Mouse (Mus musculus) midbrain, embryonic 15.5 days (tissue): Measurements from ENCODE around the gene Tmcc3. TPM values are rescaled to one million over a fixed set of nuclear protein-coding genes. Genes with fewer than 3 reads are reported as not detected.
A peak's percentile ranks its signal among the peaks of the same experiment; 100 is the strongest.
"Not testable (repeated sequence)": the region's sequence is repeated elsewhere in the genome, so short reads cannot be mapped to it uniquely, and the experiment has no call there.

Experiments
- ATAC-seq: fragments of 200-750 bp; cut with Nextera tagmentation; replicated peaks from 2 replicates; pipeline ENCODE4 v1.8.0; 2017; ENCODE audit warnings: moderate TSS enrichment
- H3K27ac ChIP-seq: fragments of 300-500 bp; sonication (generic); 2 replicates; pipeline ENCODE4 v1.5.1; 2015; ENCODE audit warnings: mild to moderate bottlenecking, inconsistent platforms
- H3K27me3 ChIP-seq: fragments of 300-500 bp; sonication (generic); replicated peaks from 2 replicates; pipeline ENCODE4 v1.6.1; 2015; ENCODE audit warnings: inconsistent platforms
- H3K36me3 ChIP-seq: fragments of 300-500 bp; sonication (generic); replicated peaks from 2 replicates; pipeline ENCODE4 v1.6.1; 2015; ENCODE audit warnings: inconsistent platforms
- H3K4me1 ChIP-seq: fragments of 300-500 bp; sonication (generic); 2 replicates; pipeline ENCODE4 v1.6.1; 2015; ENCODE audit warnings: inconsistent platforms
- H3K4me2 ChIP-seq: fragments of 300-500 bp; sonication (generic); 2 replicates; pipeline ENCODE4 v1.6.1; 2015; ENCODE audit warnings: inconsistent platforms, mild to moderate bottlenecking, moderate library complexity
- H3K4me3 ChIP-seq: fragments of 300-500 bp; sonication (generic); 2 replicates; pipeline ENCODE4 v1.5.1; 2015; ENCODE audit warnings: mild to moderate bottlenecking, inconsistent platforms
- H3K9ac ChIP-seq: fragments of 300-500 bp; sonication (generic); 2 replicates; pipeline ENCODE4 v1.6.1; 2015; ENCODE audit warnings: mild to moderate bottlenecking, inconsistent platforms
- H3K9me3 ChIP-seq: fragments of 300-500 bp; sonication (generic); 2 replicates; pipeline ENCODE4 v1.6.1; 2016; ENCODE audit warnings: inconsistent platforms
- WGBS: fragments of 180-500 bp; shearing (Covaris S2); methylation state at CpG from one replicate; pipeline ENCODE4 v1.1.7; 2015; ENCODE audit warnings: mixed read lengths; 5-methylcytosine and 5-hydroxymethylcytosine counted together
- polyA plus RNA-seq: library from polyadenylated mRNA; unstranded; fragments of >200 nt; fragmentation: Nextera tagmentation; extraction: Ambion mirVana; gene quantifications from 2 replicates; pipeline ENCODE4 v1.2.1, GENCODE M21; 2015

Gene Tmcc3
- polyA plus RNA-seq, 1 experiment from 2014 or later: 13.7 TPM

DNA sequence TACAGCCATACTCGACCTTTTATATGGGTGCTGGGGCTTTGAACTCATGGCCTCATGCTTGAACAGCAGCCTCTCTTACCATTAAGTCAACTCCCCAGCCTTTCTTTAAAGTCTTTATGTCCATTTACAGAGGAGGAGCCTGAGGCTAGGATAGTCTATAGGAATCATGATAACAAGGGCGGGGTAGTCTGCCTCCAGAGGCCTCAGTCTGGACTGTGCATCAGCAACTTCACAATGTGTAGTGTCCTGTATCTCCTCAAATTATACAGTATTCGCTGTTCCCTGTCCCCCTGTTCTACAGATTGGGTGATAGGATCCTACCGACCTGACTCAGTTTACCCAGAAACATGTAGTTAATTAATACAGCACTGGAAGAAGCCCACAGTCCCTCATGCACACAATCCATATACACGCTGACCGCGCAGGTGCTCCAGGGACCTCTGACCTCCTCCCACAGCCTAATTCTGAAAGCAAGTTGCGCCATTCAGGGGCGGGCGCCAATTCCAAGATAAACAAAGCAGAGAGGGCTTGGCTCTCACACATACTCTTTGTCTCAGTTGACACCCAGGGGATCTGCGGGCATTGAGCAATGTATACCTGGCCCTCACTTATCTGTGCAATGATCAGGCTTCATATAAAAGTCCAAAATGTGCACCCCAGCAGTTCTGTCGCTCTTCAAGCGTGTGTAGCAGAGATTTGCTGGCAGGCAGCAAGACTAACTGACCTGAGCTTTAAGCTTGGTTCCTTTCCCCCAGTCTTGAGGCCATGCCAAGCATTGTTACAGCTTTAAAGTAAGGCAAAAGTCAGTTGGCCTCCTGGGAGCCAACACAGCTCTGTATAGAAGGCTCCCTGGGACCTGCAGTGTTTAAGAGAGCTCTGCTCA is 262.9 kb downstream of the Tmcc3 start:
- Histone ChIP-seq H3K27ac (no peak overlapping the region), H3K4me2 (no peak overlapping the region), H3K9me3 (no peaks in the 10 kb centered on the region), H3K4me3 (no peak overlapping the region), H3K4me1 (0 out of 2 replicates have a peak, but pooled peaks cover 6% of the 10 kb centered on the region), H3K9ac (no peak overlapping the region), H3K36me3 (no peaks in the 10 kb centered on the region), H3K27me3 (no peaks in the 10 kb centered on the region)
- WGBS: 87% methylated on average over 13 of the region's 13 CpGs
- ATAC-seq: no peak

DNA sequence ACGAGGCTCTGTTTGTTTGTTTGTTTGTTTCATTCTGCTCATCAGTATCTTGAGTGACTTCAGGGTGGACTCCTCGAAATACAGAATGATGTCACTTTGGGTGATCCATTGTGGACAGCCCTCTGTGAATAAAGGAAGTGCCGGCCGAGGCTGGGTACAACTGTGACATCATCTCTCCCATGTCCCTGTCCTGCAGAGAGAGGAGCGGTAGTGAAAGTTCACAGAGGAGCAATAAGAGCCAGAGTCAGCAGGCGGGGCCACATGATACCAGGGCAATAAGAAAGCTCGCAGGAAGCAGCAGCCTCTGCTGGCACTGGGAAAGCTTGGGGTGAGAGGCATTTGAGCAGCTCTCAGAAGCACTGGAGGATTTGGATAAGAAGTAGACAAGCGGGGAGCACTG is 264.2 kb downstream of the Tmcc3 start:
- Histone ChIP-seq H3K4me2 (no peak overlapping the region), H3K4me1 (0 out of 2 replicates have a peak, but pooled peaks cover 6% of the 10 kb centered on the region), H3K36me3 (no peaks in the 10 kb centered on the region), H3K4me3 (no peak overlapping the region), H3K27ac (no peak overlapping the region), H3K9ac (no peak overlapping the region), H3K27me3 (no peaks in the 10 kb centered on the region), H3K9me3 (no peaks in the 10 kb centered on the region)
- WGBS: 64% methylated on average over 8 of the region's 8 CpGs
- no peak for ATAC-seq

DNA sequence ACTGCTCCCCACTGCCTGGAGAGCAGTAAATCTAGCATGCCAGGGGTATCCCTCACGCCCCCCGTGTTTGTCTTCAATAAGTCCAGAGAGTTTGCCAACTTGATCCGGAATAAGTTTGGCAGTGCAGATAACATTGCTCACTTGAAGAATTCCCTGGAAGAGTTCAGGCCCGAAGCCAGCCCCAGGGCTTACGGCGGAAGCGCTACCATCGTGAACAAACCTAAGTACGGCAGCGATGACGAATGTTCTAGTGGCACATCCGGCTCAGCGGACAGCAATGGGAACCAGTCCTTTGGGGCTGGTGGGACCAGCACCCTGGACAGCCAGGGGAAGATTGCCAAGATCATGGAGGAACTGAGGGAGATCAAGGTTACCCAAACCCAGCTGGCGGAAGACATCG is 267.1 kb downstream of the Tmcc3 start:
- Histone ChIP-seq H3K27me3 (no peaks in the 10 kb centered on the region), H3K9ac (no peak overlapping the region), H3K4me2 (no peak overlapping the region), H3K4me3 (no peak overlapping the region), H3K36me3 (no peaks in the 10 kb centered on the region), H3K9me3 (no peaks in the 10 kb centered on the region), H3K27ac (no peak overlapping the region), H3K4me1 (peaks cover 3% of the 10 kb centered on the region)
- no peak for ATAC-seq
- 94% methylated on average over 15 of the region's 15 CpGs for WGBS

DNA sequence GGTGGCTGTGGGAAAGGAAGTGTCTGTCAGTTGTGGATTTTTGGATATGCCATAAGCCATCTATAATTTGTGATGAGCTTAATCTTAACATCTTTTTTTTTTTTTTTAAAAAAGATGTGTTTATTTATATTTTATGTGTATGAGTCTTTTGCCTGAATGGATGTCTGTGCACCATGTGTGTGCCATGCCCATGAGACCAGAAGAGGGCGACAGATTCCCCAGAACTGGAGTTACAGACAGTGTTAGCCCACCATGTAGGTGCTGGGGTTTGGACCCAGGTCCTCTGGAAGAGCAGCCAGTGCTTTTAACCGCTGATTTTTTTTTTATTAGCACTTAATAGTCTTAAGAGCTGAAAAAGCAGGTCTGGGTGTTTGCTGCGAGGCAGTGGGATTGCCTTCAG is 269.6 kb downstream of the Tmcc3 start:
- Histone ChIP-seq H3K4me3 (no peak overlapping the region), H3K36me3 (no peaks in the 10 kb centered on the region), H3K4me1 (peaks cover 27% of the 10 kb centered on the region), H3K9ac (no peak overlapping the region), H3K4me2 (no peak overlapping the region), H3K9me3 (no peaks in the 10 kb centered on the region), H3K27ac (no peak overlapping the region), H3K27me3 (no peaks in the 10 kb centered on the region)
- ATAC-seq: no peak
- WGBS: 91% methylated on average over 3 of the region's 3 CpGs

DNA sequence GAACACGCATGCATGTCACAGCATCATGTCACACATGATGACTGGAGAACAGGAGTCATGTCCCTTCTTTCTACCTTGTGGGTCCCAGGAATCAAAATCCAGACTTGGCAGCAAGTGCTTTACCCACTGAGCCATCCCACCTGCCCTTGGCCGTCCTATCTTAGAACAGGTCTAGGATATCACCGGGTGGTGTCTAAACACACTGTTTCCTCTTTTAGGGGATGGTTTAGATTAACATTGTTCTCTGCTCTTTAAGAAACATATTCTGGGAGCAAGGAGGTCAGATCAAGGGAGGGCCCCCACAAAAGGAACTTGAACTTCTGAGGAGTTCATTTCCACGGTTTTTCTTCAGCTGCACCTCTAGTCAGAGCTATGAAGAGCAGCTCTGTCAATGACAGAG is 272.0 kb downstream of the Tmcc3 start:
- no peaks in the 10 kb centered on the region for H3K36me3 ChIP-seq
- H3K9me3 ChIP-seq: no peaks in the 10 kb centered on the region
- peak overlapping the region; percentile 83; the same call in 1 of the 2 replicates for H3K27ac ChIP-seq
- WGBS: 61% methylated on average over 4 of the region's 4 CpGs
- no peak for ATAC-seq
- H3K9ac ChIP-seq: no peak overlapping the region
- no peaks in the 10 kb centered on the region for H3K27me3 ChIP-seq
- H3K4me2 ChIP-seq: no peak overlapping the region
- H3K4me1 ChIP-seq: peaks cover 31% of the 10 kb centered on the region
- H3K4me3 ChIP-seq: no peak overlapping the region

DNA sequence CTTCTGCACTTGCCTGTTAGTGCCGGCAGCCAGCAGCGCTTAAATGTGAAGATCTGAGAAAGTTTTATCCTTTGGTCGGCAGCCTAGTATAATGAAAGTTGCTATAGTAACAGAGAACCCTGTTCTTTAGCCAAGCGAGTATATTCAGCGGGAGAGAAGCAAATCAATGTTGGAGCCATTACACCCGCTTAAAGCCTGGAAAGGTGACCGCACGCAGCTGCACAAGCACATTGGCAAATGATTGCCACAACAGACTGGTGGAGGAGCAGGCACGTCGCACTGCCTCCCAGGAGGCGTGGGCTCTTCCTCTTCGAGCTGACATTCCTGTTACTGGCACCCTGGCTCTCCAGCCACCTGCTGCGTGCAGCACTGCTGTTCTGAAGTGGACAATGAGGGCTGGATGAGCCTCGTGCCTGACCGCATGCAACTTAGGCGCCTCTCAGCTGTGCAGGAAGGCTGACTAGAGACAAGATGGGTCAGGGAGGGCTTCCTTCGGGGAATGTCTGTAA is 273.2 kb downstream of the Tmcc3 start:
- WGBS: 7% methylated on average over 17 of the region's 17 CpGs
- Histone ChIP-seq H3K27ac (peak overlapping the region; percentile 83), H3K9ac (peak overlapping the region; percentile 17; the same call in 1 of the 2 replicates), H3K4me3 (peak overlapping the region; percentile 15; the same call in 1 of the 2 replicates), H3K27me3 (no peaks in the 10 kb centered on the region), H3K36me3 (no peaks in the 10 kb centered on the region), H3K4me2 (peak overlapping the region; percentile 47), H3K4me1 (peaks cover 31% of the 10 kb centered on the region), H3K9me3 (no peaks in the 10 kb centered on the region)
- peak; percentile 78 for ATAC-seq

DNA sequence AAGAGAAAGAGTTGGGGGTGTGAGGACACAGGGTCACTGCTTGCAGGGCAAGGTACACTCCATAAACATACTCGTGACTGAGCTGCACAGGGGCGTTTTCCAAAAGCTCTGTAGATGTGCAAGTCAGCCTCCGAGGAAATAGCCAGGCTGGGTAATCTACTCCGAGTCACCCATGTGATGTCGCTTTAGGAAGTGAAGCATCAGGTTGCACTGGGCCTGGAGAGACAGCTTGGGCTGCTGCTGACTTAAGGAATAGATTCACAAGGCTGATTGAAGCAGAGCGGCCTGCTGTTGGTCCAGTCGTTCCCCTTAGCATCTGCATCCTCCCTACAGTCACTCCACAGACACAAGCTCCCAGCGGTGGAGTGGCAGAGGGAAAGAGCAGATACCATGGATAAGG is 274.1 kb downstream of the Tmcc3 start:
- Histone ChIP-seq H3K9me3 (no peaks in the 10 kb centered on the region), H3K4me2 (no peak overlapping the region), H3K4me1 (peaks cover 31% of the 10 kb centered on the region), H3K27me3 (no peaks in the 10 kb centered on the region), H3K36me3 (no peaks in the 10 kb centered on the region), H3K4me3 (no peak overlapping the region), H3K27ac (0 out of 2 replicates have a peak overlapping the region, but pooled peaks have one; percentile 21), H3K9ac (no peak overlapping the region)
- WGBS: 80% methylated on average over 8 of the region's 8 CpGs
- ATAC-seq: no peak

DNA sequence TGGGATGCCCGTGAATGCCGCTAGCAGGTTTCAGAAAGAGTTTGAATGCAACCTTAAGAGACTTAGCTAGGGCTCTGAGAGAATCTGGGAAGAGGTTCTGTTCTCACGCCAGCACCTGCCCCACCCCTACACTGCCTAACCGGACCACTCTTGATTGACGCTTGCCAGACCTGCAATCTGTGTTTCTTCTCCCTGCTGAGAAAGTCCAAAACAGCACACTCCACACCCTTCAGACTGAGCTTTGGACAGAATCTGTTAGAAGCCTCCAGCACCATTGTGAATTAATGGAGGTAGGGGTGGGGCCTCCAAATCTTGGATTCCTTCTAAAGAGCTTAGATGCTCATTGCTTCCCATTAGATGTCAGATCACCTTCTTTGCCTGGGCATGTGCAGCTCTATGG is 277.2 kb downstream of the Tmcc3 start:
- H3K4me1 ChIP-seq: peaks cover 27% of the 10 kb centered on the region
- H3K27me3 ChIP-seq: no peaks in the 10 kb centered on the region
- no peak overlapping the region for H3K9ac ChIP-seq
- ATAC-seq: no peak
- H3K9me3 ChIP-seq: no peaks in the 10 kb centered on the region
- H3K4me3 ChIP-seq: no peak overlapping the region
- H3K27ac ChIP-seq: no peak overlapping the region
- 84% methylated on average over 5 of the region's 5 CpGs for WGBS
- H3K4me2 ChIP-seq: no peak overlapping the region
- H3K36me3 ChIP-seq: no peaks in the 10 kb centered on the region

DNA sequence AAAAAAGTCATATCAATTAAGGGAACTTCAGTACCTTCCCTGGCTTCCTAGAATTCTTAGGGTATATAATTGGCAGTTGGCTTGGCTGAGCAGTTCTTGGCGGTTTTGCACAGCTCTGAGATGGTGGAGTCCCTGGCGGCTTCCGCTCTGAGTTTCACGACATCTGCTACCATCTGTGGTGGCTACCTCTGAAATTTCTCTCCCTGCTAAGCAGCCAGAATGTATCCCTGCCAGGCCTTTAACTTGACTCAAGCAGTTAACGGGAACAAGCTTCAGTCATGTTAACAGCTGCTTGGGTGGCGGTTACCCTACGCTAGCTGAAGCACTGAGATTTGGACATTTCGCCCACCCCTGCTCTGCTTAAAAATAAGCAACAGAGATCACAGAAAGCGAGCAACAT is 284.0 kb downstream of the Tmcc3 start:
- Histone ChIP-seq H3K36me3 (no peaks in the 10 kb centered on the region), H3K4me3 (no peak overlapping the region), H3K27ac (no peak overlapping the region), H3K9ac (no peak overlapping the region), H3K27me3 (no peaks in the 10 kb centered on the region), H3K9me3 (no peaks in the 10 kb centered on the region), H3K4me1 (no peaks in the 10 kb centered on the region), H3K4me2 (no peak overlapping the region)
- ATAC-seq: no peak; the same call in 1 of the 2 replicates
- WGBS: 76% methylated on average over 9 of the region's 9 CpGs

DNA sequence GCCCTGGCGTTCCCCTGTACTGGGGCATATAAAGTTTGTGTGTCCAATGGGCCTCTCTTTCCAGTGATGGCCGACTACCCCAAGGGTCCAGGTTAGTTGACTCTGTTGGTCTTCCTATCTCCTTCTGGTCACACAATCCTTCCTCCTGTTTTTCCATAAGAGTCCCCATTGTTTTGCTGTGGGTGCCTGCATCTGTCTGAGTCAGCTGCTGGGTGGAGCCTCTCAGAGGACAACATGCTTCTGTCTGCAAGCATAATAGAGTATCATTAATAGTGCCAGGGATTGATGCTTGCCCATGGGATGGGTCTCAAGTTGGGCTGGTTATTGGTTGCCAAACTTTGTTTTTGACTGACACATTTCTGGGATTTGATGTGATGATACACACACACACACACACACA is 288.1 kb downstream of the Tmcc3 start:
- not testable (repeated sequence) for H3K36me3 ChIP-seq, H3K27ac ChIP-seq, H3K4me2 ChIP-seq, H3K4me1 ChIP-seq, H3K27me3 ChIP-seq, H3K9me3 ChIP-seq, H3K9ac ChIP-seq, ATAC-seq, H3K4me3 ChIP-seq
- WGBS: 75% methylated on average over 2 of the region's 2 CpGs

DNA sequence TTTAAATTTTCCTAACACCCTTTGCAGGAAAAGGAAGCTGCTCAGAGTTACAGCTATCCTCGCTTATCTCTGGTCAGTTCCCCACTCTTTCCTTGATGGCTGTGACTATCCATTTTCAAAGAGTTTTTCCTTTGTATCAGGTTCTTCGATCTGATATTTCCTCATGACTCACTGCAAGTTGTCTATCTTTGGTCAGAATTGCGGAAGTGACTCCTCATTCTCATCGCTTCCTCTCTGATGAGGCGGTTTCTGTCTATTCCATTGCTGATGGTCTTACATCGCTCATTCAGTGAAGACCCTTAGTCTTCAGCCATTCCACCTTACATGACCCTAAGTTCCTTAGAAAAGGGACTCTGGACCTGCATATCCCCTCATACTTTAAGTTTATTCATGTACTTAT is 289.3 kb downstream of the Tmcc3 start:
- WGBS: 93% methylated on average over 6 of the region's 6 CpGs
- no peak for ATAC-seq
- H3K9me3 ChIP-seq: no peaks in the 10 kb centered on the region
- H3K27me3 ChIP-seq: no peaks in the 10 kb centered on the region
- no peaks in the 10 kb centered on the region for H3K4me1 ChIP-seq
- no peak overlapping the region for H3K27ac ChIP-seq
- H3K4me3 ChIP-seq: no peak overlapping the region
- H3K4me2 ChIP-seq: no peak overlapping the region
- H3K9ac ChIP-seq: no peak overlapping the region
- H3K36me3 ChIP-seq: no peaks in the 10 kb centered on the region

DNA sequence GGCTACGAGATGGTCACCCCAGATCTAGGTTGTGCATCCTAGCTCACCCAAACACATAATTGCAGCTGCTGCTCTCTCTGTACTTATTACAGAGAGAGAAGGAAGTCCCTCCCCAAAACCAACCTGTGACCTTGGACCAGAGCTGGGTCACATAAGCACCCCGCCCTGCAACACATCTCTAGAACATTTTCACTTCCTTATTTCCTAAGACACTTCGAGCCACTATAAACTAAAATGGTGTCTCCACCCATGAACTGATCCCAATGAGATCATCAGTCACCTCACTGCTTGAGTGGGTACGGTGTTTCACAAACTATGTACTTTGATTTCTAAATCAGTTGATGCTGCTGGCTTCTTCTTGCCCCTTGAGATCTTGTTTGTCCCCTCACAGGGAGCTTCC is 293.7 kb downstream of the Tmcc3 start:
- Histone ChIP-seq H3K27me3 (no peaks in the 10 kb centered on the region), H3K9me3 (no peaks in the 10 kb centered on the region), H3K4me3 (no peak overlapping the region), H3K27ac (no peak overlapping the region), H3K9ac (no peak overlapping the region), H3K4me2 (no peak overlapping the region), H3K36me3 (no peaks in the 10 kb centered on the region), H3K4me1 (no peaks in the 10 kb centered on the region)
- WGBS: 90% methylated on average over 4 of the region's 4 CpGs
- no peak for ATAC-seq

DNA sequence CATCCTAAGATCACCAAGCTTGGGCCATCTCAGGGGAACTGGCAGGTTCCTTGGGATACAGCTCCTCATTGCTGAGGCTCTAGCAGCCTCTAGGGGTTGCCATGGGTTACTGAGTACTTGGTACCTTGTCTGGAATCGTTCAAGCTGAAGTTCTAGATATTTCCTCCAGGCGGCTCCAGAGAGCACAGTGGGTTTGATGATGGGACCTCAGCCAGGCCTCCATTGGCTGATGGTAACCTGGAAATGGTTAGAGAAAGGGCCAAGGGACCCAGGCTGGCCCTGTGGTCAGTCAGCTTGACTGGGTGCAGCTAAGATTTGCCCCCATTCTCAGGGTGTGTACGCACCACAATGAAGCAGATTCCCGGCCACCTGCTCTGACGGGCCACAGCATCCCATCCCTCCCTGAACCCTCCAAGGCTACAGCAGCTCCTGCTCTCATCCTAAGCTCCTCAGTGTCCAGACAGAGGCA is 297.6 kb downstream of the Tmcc3 start:
- ATAC-seq: peak; percentile 56
- peaks cover 14% of the 10 kb centered on the region for H3K4me1 ChIP-seq
- H3K4me3 ChIP-seq: no peak overlapping the region

More for the DNA sequence above, 297.6 kb downstream of the Tmcc3 start:
- Histone ChIP-seq H3K27ac (no peak overlapping the region), H3K9ac (no peak overlapping the region), H3K27me3 (no peaks in the 10 kb centered on the region), H3K36me3 (no peaks in the 10 kb centered on the region), H3K4me2 (no peak overlapping the region), H3K9me3 (no peaks in the 10 kb centered on the region)
- 52% methylated on average over 5 of the region's 5 CpGs for WGBS
